Mouse (Mus musculus) stomach, postnatal 0 days (tissue): ENCODE measurements around the gene Patz1.

Experiments used
- CTCF ChIP-seq: IDR thresholded peaks from 2 replicates; pipeline ENCODE4 v1.5.1; 2016; ENCODE audit warnings: antibody characterized with exemption, low read depth, mild to moderate bottlenecking, moderate library complexity
- EP300 ChIP-seq: optimal IDR thresholded peaks from 2 replicates; pipeline ENCODE3; 2016; ENCODE audit warnings: antibody characterized with exemption

- no peak for TF ChIP-seq CTCF
- no peak for TF ChIP-seq EP300
Observed at GRCm38 (mm10) chr11:3243771-3244170, 44.9 kb upstream of the Patz1 start.
